Mouse (Mus musculus): ENCODE data around the gene Zbtb2. TPM values are rescaled to one million over a fixed set of nuclear protein-coding genes. Genes with fewer than 3 reads are reported as not detected.

Zbtb2 gene
- polyA plus RNA-seq, 1 experiment, result 3.8 TPM

DNA sequence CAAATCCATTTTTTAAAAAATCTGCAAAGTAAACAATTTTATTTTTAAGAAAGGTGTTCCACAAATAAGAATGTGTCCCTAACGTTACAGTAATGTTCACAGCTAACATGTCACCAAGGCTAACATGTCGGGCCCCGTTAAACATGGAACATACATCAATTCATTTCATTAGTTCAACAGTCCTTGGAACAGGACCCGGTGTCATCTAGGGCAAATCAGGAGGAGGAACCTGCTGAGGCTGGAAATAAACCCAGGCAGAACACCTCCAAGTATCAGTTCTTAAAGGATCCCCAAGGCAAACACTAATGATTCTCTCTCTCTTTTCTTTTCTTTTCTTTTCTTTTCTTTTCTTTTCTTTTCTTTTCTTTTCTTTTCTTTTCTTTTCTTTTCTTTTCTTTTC is 13.2 kb downstream of the Zbtb2 start:
- peaks cover 10% of the 10 kb centered on the region for H3K79me2 ChIP-seq (ENCODE audit: control insufficient read depth, insufficient read depth)
- no peaks in the 10 kb centered on the region for H3K27me3 ChIP-seq (ENCODE audit: control insufficient read depth, insufficient read depth, insufficient read length)
- no peak for TF ChIP-seq POLR2AphosphoS2 (IDR thresholded peaks at IDR 0.05; ENCODE audit: insufficient read length, low read depth)
- no peak for TF ChIP-seq USF1 (IDR thresholded peaks at IDR 0.05; ENCODE audit: low read depth)
- TF ChIP-seq CEBPB (IDR thresholded peaks at IDR 0.05; ENCODE audit: insufficient read depth, poor library complexity, severe bottlenecking), result no peak
- no peak for TF ChIP-seq E2F4 (IDR thresholded peaks at IDR 0.05; ENCODE audit: insufficient read depth)
- TF ChIP-seq POLR2A (IDR thresholded peaks at IDR 0.05; ENCODE audit: insufficient read length, low read depth), result no peak
- TF ChIP-seq MYOD1 (IDR thresholded peaks at IDR 0.05; ENCODE audit: control insufficient read depth in 1 of 3, insufficient read length in 2 of 3, low read depth in 2 of 3), result no peak
- TF ChIP-seq TCF12 (IDR thresholded peaks at IDR 0.05; ENCODE audit: insufficient read depth, poor library complexity, severe bottlenecking), result no peak
- no peak for TF ChIP-seq TCF3 (IDR thresholded peaks at IDR 0.05; ENCODE audit: insufficient read length, low read depth)
- TF ChIP-seq REST (IDR thresholded peaks at IDR 0.05; ENCODE audit: insufficient read depth, insufficient read length), result no peak
- no peak for TF ChIP-seq MYOG (IDR thresholded peaks at IDR 0.05; ENCODE audit: control insufficient read depth in 1 of 3, insufficient read depth in 1 of 3, insufficient read length in 2 of 3, low read depth in 2 of 3)
- TF ChIP-seq SRF (IDR thresholded peaks at IDR 0.05; ENCODE audit: control insufficient read depth, insufficient read length, low read depth), result no peak
- TF ChIP-seq MAX (IDR thresholded peaks at IDR 0.05; ENCODE audit: low read depth), result no peak
- H3K4me3 ChIP-seq, result no peak overlapping the region
- no peak overlapping the region for H3ac ChIP-seq (ENCODE audit: control insufficient read depth, insufficient read length)
- H3K36me3 ChIP-seq (ENCODE audit: control insufficient read depth, insufficient read depth), result no peaks in the 10 kb centered on the region
- no peak overlapping the region for H3K4me2 ChIP-seq (ENCODE audit: low read depth)

DNA sequence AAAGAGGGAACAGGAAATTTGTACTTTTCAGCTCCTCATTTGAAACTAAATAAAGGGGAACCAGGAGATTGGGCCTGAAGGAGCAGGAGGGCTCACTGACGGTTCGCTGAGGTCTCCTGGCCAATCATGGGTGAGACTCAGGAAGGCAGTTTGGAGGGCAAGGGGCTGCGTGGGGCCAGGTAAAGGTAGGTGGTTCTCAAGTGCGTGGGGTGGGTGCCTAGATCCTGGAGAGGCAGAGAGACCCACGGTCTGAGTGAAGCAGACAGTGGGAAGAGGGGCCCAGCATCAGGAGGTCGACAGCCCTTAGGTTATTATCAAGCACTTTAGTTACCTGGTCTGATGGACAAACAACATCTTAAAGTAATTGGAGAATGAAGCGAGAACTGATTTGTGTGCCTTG is 13.7 kb downstream of the Zbtb2 start:
- no peak overlapping the region for H3K4me3 ChIP-seq
- no peak overlapping the region for H3K4me2 ChIP-seq (ENCODE audit: low read depth)
- H3K36me3 ChIP-seq (ENCODE audit: control insufficient read depth, insufficient read depth), result no peaks in the 10 kb centered on the region
- no peak overlapping the region for H3ac ChIP-seq (ENCODE audit: control insufficient read depth, insufficient read length)
- H3K79me2 ChIP-seq (ENCODE audit: control insufficient read depth, insufficient read depth), result peaks cover 10% of the 10 kb centered on the region
- H3K27me3 ChIP-seq (ENCODE audit: control insufficient read depth, insufficient read depth, insufficient read length), result no peaks in the 10 kb centered on the region
- TF ChIP-seq POLR2AphosphoS2 (IDR thresholded peaks at IDR 0.05; ENCODE audit: insufficient read length, low read depth), result no peak
- no peak for TF ChIP-seq MYOD1 (IDR thresholded peaks at IDR 0.05; ENCODE audit: control insufficient read depth in 1 of 3, insufficient read length in 2 of 3, low read depth in 2 of 3)

DNA sequence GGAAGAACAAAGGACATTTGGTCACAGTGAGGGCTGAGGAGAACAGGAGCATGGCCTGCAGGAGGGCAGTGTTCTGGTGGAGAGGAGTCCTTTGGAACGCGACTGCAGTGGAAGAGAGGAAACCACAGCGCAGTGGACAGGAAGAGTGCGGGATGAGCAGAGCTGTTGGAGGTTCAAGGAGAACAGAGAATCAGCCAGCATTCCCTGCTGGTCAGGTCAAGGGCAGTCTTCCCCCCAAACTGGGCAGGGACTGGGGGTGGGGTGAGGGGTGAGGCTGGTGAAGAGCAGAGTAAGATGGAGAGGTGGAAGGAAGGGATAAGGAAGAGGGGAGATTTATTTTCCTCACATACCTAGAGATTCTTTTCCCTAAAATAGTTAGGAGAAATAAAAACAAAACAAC is 14.3 kb downstream of the Zbtb2 start:
- H3K4me3 ChIP-seq, result no peak overlapping the region
- no peaks in the 10 kb centered on the region for H3K36me3 ChIP-seq (ENCODE audit: control insufficient read depth, insufficient read depth)
- TF ChIP-seq MYOG (IDR thresholded peaks at IDR 0.05; ENCODE audit: control insufficient read depth in 1 of 3, insufficient read depth in 1 of 3, insufficient read length in 2 of 3, low read depth in 2 of 3), result no peak
- TF ChIP-seq TCF12 (IDR thresholded peaks at IDR 0.05; ENCODE audit: insufficient read depth, poor library complexity, severe bottlenecking), result no peak
- no peak for TF ChIP-seq POLR2AphosphoS2 (IDR thresholded peaks at IDR 0.05; ENCODE audit: insufficient read length, low read depth)
- TF ChIP-seq MAX (IDR thresholded peaks at IDR 0.05; ENCODE audit: low read depth), result no peak
- TF ChIP-seq MYOD1 (IDR thresholded peaks at IDR 0.05; ENCODE audit: control insufficient read depth in 1 of 3, insufficient read length in 2 of 3, low read depth in 2 of 3), result no peak
- no peak for TF ChIP-seq TCF3 (IDR thresholded peaks at IDR 0.05; ENCODE audit: insufficient read length, low read depth)
- no peak for TF ChIP-seq SRF (IDR thresholded peaks at IDR 0.05; ENCODE audit: control insufficient read depth, insufficient read length, low read depth)
- no peaks in the 10 kb centered on the region for H3K27me3 ChIP-seq (ENCODE audit: control insufficient read depth, insufficient read depth, insufficient read length)
- no peak overlapping the region for H3K4me2 ChIP-seq (ENCODE audit: low read depth)
- H3K79me2 ChIP-seq (ENCODE audit: control insufficient read depth, insufficient read depth), result peaks cover 10% of the 10 kb centered on the region
- H3ac ChIP-seq (ENCODE audit: control insufficient read depth, insufficient read length), result no peak overlapping the region

DNA sequence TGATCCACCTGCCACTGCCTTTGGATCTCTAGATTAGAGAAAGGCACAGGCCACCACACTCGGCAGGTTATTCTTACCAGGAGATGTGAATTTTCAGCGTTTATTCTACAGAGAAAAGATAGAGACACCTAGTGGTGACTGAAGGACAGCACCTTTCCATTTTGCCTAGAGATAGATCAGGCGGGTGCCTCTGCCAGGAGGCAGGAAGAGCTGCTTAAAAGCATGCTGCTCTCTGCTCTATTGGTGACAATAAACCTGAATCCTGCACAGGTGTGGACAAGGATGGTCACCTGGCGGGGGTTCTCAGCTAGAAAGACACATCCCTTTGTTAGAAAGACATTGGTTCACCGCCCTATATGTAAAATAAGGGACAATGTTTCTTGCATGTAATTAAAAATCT is 15.9 kb downstream of the Zbtb2 start:
- H3ac ChIP-seq (ENCODE audit: control insufficient read depth, insufficient read length), result no peak overlapping the region
- H3K27me3 ChIP-seq (ENCODE audit: control insufficient read depth, insufficient read depth, insufficient read length), result no peaks in the 10 kb centered on the region
- TF ChIP-seq SRF (IDR thresholded peaks at IDR 0.05; ENCODE audit: control insufficient read depth, insufficient read length, low read depth), result no peak
- TF ChIP-seq MYOG (IDR thresholded peaks at IDR 0.05; ENCODE audit: control insufficient read depth in 1 of 3, insufficient read depth in 1 of 3, insufficient read length in 2 of 3, low read depth in 2 of 3), result no peak
- TF ChIP-seq USF1 (IDR thresholded peaks at IDR 0.05; ENCODE audit: low read depth), result no peak
- no peak for TF ChIP-seq TCF12 (IDR thresholded peaks at IDR 0.05; ENCODE audit: insufficient read depth, poor library complexity, severe bottlenecking)
- no peak for TF ChIP-seq MAX (IDR thresholded peaks at IDR 0.05; ENCODE audit: low read depth)
- no peak for TF ChIP-seq REST (IDR thresholded peaks at IDR 0.05; ENCODE audit: insufficient read depth, insufficient read length)
- TF ChIP-seq E2F4 (IDR thresholded peaks at IDR 0.05; ENCODE audit: insufficient read depth), result no peak
- no peaks in the 10 kb centered on the region for H3K36me3 ChIP-seq (ENCODE audit: control insufficient read depth, insufficient read depth)
- H3K79me2 ChIP-seq (ENCODE audit: control insufficient read depth, insufficient read depth), result peaks cover 10% of the 10 kb centered on the region
- H3K4me2 ChIP-seq (ENCODE audit: low read depth), result no peak overlapping the region
- H3K4me3 ChIP-seq, result no peak overlapping the region

DNA sequence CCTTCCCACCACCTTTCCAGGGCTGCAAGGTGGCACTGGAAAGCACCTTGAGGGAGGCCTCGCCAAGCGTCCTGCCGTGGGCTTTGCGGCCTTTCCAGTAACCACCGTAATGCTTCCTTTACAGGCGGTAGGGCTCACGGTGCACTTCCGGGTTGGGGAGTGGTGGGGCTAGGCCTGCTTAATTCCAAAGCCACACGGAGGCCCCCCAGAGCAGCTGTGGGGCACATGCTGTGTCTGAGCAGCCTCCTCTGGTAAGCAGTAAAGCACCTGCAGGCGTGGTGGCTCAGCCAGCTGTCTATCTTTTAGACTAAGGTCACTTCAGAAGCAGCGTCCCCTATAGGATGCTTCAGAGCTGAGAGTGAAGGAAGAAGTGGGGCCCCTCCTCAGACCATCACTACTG is 17.8 kb downstream of the Zbtb2 start:
- TF ChIP-seq POLR2AphosphoS2 (IDR thresholded peaks at IDR 0.05; ENCODE audit: insufficient read length, low read depth), result no peak
- no peak for TF ChIP-seq E2F4 (IDR thresholded peaks at IDR 0.05; ENCODE audit: insufficient read depth)
- TF ChIP-seq SRF (IDR thresholded peaks at IDR 0.05; ENCODE audit: control insufficient read depth, insufficient read length, low read depth), result no peak
- no peak for TF ChIP-seq MYOG (IDR thresholded peaks at IDR 0.05; ENCODE audit: control insufficient read depth in 1 of 3, insufficient read depth in 1 of 3, insufficient read length in 2 of 3, low read depth in 2 of 3)
- no peak for TF ChIP-seq USF1 (IDR thresholded peaks at IDR 0.05; ENCODE audit: low read depth)
- TF ChIP-seq TCF12 (IDR thresholded peaks at IDR 0.05; ENCODE audit: insufficient read depth, poor library complexity, severe bottlenecking), result no peak
- no peak for TF ChIP-seq MAX (IDR thresholded peaks at IDR 0.05; ENCODE audit: low read depth)
- no peak for TF ChIP-seq MYOD1 (IDR thresholded peaks at IDR 0.05; ENCODE audit: control insufficient read depth in 1 of 3, insufficient read length in 2 of 3, low read depth in 2 of 3)
- no peak for TF ChIP-seq TCF3 (IDR thresholded peaks at IDR 0.05; ENCODE audit: insufficient read length, low read depth)
- TF ChIP-seq REST (IDR thresholded peaks at IDR 0.05; ENCODE audit: insufficient read depth, insufficient read length), result no peak
- TF ChIP-seq POLR2A (IDR thresholded peaks at IDR 0.05; ENCODE audit: insufficient read length, low read depth), result no peak
- TF ChIP-seq CEBPB (IDR thresholded peaks at IDR 0.05; ENCODE audit: insufficient read depth, poor library complexity, severe bottlenecking), result no peak
- H3K4me3 ChIP-seq, result no peak overlapping the region
- H3ac ChIP-seq (ENCODE audit: control insufficient read depth, insufficient read length), result no peak overlapping the region
- H3K4me2 ChIP-seq (ENCODE audit: low read depth), result no peak overlapping the region
- H3K27me3 ChIP-seq (ENCODE audit: control insufficient read depth, insufficient read depth, insufficient read length), result no peaks in the 10 kb centered on the region
- H3K79me2 ChIP-seq (ENCODE audit: control insufficient read depth, insufficient read depth), result peaks cover 3% of the 10 kb centered on the region
- no peaks in the 10 kb centered on the region for H3K36me3 ChIP-seq (ENCODE audit: control insufficient read depth, insufficient read depth)
